Mouse (Mus musculus): ENCODE measurements at regions not wholly inside any gene's neighbourhood (a gene's known extent, or its start where the extent isn't known, plus 50 kb on each side); places are given as distances from the start of the nearest gene placed in this dataset.

DNA sequence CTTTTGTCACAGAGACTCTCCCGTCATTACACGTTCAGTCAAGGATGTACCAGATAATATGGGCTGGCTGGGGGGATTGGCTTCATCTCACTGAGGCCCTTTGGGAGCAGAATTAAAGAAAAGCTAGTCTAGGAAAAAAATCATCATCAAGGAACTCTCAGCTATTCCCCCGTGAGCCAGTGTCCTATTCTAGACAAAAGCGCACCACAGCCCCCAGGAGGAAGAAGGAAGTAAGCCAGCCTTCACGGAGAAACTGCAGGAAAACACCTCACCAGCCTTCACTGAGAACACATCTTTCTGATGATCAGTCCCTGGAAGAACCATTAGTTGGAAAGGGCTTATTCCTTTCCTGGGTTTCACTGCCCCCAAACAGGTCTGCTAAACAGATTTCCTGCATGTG, 154.8 kb upstream of the Dapk1 start:
- 51% methylated on average over 5 of the region's 5 CpGs for WGBS
- H3K4me3 ChIP-seq: no peak overlapping the region
- no peaks in the 10 kb centered on the region for H3K27me3 ChIP-seq
- H3K27ac ChIP-seq: peak overlapping the region; percentile 75; the same call in 1 of the 2 replicates
- H3K9me3 ChIP-seq: no peaks in the 10 kb centered on the region
- peaks cover 26% of the 10 kb centered on the region for H3K4me1 ChIP-seq
- peak; percentile 15; the same call in 1 of the 2 replicates for ATAC-seq (ENCODE audit: low FRiP score, low read depth)
- no peaks in the 10 kb centered on the region for H3K36me3 ChIP-seq
- no peak overlapping the region for H3K9ac ChIP-seq
- H3K4me2 ChIP-seq (replicated peaks): no peak overlapping the region

DNA sequence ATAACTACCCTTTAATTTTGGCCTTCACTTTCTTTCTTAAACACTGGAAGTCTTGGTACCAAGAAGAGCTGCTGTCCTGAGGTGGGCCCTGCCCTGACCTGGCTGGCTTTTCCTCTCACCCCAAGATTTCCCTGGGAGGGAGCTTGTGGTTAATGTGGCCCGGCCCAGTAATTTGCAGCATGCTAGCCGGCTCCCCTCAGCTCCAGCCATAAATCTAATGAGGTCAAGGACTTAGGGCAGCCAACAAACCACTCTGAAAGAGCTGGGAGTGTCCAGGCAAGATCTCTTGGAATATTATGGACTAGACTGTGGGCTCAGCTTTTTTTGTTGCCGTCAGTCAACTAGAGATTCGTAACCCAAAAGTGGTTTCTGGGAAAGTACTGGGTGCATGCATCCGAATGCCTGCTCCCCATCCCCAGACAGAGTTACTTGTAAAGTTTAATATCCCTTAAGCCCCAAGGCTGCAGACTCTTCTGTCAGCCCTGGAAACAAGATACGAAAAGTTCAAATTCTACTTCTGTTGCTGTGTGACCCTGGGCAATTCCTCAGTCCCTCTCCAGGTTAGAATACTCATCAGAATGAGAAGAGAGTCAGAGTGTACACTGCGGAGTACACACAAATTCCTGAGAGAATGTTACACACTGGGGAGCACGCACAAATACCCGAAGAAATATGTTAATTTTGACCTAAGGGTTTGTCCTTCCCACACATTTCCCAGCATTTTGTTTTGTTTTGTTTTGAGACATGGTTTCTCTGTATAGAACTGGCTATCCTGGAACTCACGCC, 150.8 kb upstream of the Dapk1 start:
- ATAC-seq (ENCODE audit: low FRiP score, low read depth): no peak
- Histone ChIP-seq H3K27me3 (no peaks in the 10 kb centered on the region), H3K4me1 (peaks cover 47% of the 10 kb centered on the region), H3K9ac (no peak overlapping the region), H3K4me2 (replicated peaks) (no peak overlapping the region), H3K27ac (peak overlapping the region; percentile 15; the same call in 1 of the 2 replicates), H3K9me3 (no peaks in the 10 kb centered on the region), H3K36me3 (no peaks in the 10 kb centered on the region), H3K4me3 (no peak overlapping the region)
- WGBS: 46% methylated on average over 10 of the region's 10 CpGs

DNA sequence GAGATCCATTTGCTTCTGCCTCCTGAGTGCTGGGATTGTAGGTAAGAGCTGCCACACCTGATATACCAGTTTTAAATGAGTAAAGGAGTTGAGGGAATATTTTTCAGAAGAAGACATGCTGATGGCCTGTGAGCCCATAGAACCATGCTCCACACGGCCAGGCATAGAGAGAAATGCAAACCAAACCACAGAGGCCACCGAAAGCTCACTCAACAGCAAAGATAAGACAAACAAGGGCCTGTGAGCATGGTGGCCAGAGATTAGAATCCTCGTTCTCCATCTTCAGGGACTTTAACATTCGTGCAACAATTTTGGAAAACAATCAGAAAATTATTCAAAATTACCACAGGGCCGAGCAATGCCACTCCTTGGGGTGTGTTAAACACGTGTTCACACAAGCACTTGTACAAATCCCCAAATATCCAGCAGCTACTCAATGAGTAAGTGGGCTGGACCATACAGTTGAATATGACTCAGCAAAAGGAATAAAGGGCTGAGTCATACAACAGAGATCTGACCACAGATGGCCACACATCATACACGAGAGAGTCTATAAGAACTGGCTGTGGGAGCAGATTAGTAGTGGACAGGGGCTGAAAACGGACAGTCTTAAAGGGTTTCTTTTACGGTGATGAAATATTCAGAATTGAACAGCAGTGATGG, 147.8 kb upstream of the Dapk1 start:
- H3K4me3 ChIP-seq: no peak overlapping the region
- H3K4me1 ChIP-seq: peaks cover 45% of the 10 kb centered on the region
- no peak overlapping the region for H3K9ac ChIP-seq
- H3K9me3 ChIP-seq: no peaks in the 10 kb centered on the region
- H3K4me2 ChIP-seq (replicated peaks): no peak overlapping the region
- WGBS: 84% methylated on average over 9 of the region's 9 CpGs
- peak; percentile 22; the same call in 1 of the 2 replicates for ATAC-seq (ENCODE audit: low FRiP score, low read depth)
- H3K27ac ChIP-seq: peak overlapping the region; percentile 92
- no peaks in the 10 kb centered on the region for H3K36me3 ChIP-seq
- H3K27me3 ChIP-seq: no peaks in the 10 kb centered on the region

DNA sequence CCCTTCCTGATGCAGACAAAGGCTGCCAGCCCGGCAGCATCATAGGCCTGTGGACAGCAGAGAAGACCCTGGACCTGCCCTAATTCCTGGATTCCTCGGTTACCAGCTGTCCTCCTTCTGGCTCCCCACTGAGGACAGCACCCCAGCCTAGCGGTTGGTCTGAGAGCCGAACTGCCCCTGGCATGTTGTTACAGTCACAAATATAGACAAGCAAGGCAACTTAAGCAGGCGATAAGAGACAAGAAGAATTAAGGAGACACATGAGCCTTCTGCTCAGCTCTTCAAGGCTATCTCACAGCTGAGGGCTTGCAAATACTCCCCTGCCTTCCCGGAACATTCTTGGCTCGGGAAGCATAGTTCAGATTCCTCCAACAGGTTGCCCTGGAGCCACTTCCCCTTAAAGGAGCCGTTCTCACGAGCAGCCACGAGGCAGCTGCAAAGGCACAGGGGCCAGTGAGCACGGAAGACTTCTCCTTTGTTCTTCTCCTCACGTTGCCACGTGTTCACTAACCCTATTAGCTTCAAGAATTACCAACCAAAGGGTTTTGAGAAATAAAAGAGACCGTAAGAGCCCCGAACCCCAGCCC, 146.6 kb upstream of the Dapk1 start:
- H3K27me3 ChIP-seq: no peaks in the 10 kb centered on the region
- peak; percentile 49 for ATAC-seq (ENCODE audit: low FRiP score, low read depth)
- no peaks in the 10 kb centered on the region for H3K9me3 ChIP-seq
- peak overlapping the region; percentile 46 for H3K4me2 ChIP-seq (replicated peaks)
- 15% methylated on average over 15 of the region's 15 CpGs for WGBS
- peaks cover 45% of the 10 kb centered on the region for H3K4me1 ChIP-seq
- peak overlapping the region; percentile 31 for H3K9ac ChIP-seq
- H3K36me3 ChIP-seq: no peaks in the 10 kb centered on the region
- peak overlapping the region; percentile 7; the same call in 1 of the 2 replicates for H3K4me3 ChIP-seq
- peak overlapping the region; percentile 92 for H3K27ac ChIP-seq

- Histone ChIP-seq H3K9me3 (no peaks in the 10 kb centered on the region), H3K4me3 (no peak overlapping the region), H3K27ac (peak overlapping the region; percentile 92; the same call in 1 of the 2 replicates), H3K27me3 (no peaks in the 10 kb centered on the region), H3K9ac (no peak overlapping the region), H3K4me2 (replicated peaks) (peak overlapping the region; percentile 46; the same call in 1 of the 2 replicates), H3K36me3 (no peaks in the 10 kb centered on the region), H3K4me1 (peaks cover 47% of the 10 kb centered on the region)
- ATAC-seq (ENCODE audit: low FRiP score, low read depth): no peak
- 32% methylated on average over 10 of the region's 10 CpGs for WGBS
These were observed 145.7 kb upstream of the Dapk1 start for GRCm38 (mm10) chr13:60455863-60456551.

DNA sequence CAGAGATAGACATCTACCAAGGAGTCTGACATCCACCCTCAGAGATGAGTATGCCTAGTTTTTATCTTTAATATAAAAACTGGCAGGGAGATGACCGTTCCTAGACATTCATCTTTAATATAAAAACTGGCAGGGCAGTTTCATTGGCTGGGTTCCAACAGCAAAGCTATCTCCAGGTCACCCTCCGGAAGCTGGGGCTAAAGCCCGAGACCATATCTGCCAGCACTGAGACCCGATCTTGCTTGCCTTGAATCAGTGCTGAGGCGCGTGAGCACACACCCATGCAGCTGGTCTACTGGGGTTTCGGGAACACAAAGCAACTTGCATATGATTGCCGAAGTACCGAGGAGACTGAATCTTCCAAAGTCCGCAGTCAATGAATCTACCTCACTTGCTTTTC, 144.5 kb upstream of the Dapk1 start:
- no peaks in the 10 kb centered on the region for H3K36me3 ChIP-seq
- H3K4me3 ChIP-seq: no peak overlapping the region
- H3K27me3 ChIP-seq: no peaks in the 10 kb centered on the region
- peaks cover 41% of the 10 kb centered on the region for H3K4me1 ChIP-seq
- no peak overlapping the region for H3K9ac ChIP-seq
- ATAC-seq (ENCODE audit: low FRiP score, low read depth): no peak
- no peak overlapping the region for H3K4me2 ChIP-seq (replicated peaks)
- H3K27ac ChIP-seq: no peak overlapping the region
- H3K9me3 ChIP-seq: no peaks in the 10 kb centered on the region
- 90% methylated on average over 10 of the region's 10 CpGs for WGBS

GRCm38 (mm10) chr13:60459002-60459401, 142.7 kb upstream of the Dapk1 start:
- H3K9ac ChIP-seq: no peak overlapping the region
- H3K27me3 ChIP-seq: no peaks in the 10 kb centered on the region
- H3K4me2 ChIP-seq (replicated peaks): no peak overlapping the region
- 81% methylated on average over 5 of the region's 5 CpGs for WGBS
- peaks cover 37% of the 10 kb centered on the region for H3K4me1 ChIP-seq
- H3K9me3 ChIP-seq: no peaks in the 10 kb centered on the region
- no peak overlapping the region for H3K4me3 ChIP-seq
- no peak for ATAC-seq (ENCODE audit: low FRiP score, low read depth)
- H3K27ac ChIP-seq: no peak overlapping the region
- no peaks in the 10 kb centered on the region for H3K36me3 ChIP-seq

DNA sequence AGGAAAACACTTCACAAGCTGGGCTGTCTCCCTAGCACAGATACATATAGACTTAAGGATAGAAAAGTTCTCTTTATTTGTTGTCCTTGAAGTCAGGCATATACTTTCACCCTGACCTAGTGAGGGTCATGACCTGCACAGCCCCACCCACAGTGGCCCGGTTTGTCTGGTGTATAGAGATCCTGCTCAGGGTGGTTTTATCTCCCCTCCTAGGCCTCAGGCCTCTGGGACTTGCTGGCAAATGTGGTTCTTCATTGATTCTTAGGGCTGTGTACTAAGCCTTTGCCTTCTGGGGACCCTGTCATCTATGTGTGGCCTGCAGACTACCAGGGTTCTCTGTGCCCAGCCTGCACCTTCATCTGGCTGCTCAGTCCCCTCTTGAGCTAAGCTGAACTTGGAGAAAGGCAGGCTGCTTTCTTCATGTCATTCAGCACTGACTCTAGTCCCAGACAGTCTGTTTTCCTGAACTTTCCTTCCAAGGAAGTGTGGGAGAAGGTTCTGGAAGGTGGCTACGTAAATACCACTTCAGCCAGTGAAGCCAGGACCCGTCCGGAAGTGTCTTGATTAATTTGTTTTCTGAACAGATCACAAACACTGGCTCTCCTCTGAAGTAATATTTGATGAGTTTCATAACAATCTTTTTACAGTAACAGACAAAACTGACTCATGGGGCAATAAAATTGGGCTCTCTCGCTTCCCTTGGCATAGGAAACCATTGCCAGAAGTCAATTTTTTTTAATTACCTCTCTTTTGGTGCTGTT, 135.0 kb upstream of the Dapk1 start:
- ATAC-seq (ENCODE audit: low FRiP score, low read depth): no peak
- Histone ChIP-seq H3K9me3 (no peaks in the 10 kb centered on the region), H3K9ac (no peak overlapping the region), H3K4me1 (peaks cover 31% of the 10 kb centered on the region), H3K27ac (peak overlapping the region; percentile 49; the same call in 1 of the 2 replicates), H3K27me3 (no peaks in the 10 kb centered on the region), H3K36me3 (no peaks in the 10 kb centered on the region), H3K4me2 (replicated peaks) (no peak overlapping the region), H3K4me3 (no peak overlapping the region)
- WGBS: 70% methylated on average over 5 of the region's 5 CpGs

GRCm38 (mm10) chr13:60467821-60468579, 133.7 kb upstream of the Dapk1 start:
- Histone ChIP-seq H3K4me2 (replicated peaks) (no peak overlapping the region; the same call in 1 of the 2 replicates), H3K9me3 (no peaks in the 10 kb centered on the region), H3K4me3 (no peak overlapping the region), H3K4me1 (peaks cover 31% of the 10 kb centered on the region), H3K9ac (no peak overlapping the region; the same call in 1 of the 2 replicates), H3K36me3 (no peaks in the 10 kb centered on the region), H3K27ac (peak overlapping the region; percentile 65; the same call in 1 of the 2 replicates), H3K27me3 (no peaks in the 10 kb centered on the region)
- no peak for ATAC-seq (ENCODE audit: low FRiP score, low read depth)
- 13% methylated on average over 11 of the region's 11 CpGs for WGBS

- H3K36me3 ChIP-seq: no peaks in the 10 kb centered on the region
- no peak for ATAC-seq (ENCODE audit: low FRiP score, low read depth)
- H3K9me3 ChIP-seq: no peaks in the 10 kb centered on the region
- H3K27ac ChIP-seq: no peak overlapping the region
- WGBS: 61% methylated on average over 17 of the region's 17 CpGs
- H3K9ac ChIP-seq: no peak overlapping the region
- peaks cover 23% of the 10 kb centered on the region for H3K4me1 ChIP-seq
- no peaks in the 10 kb centered on the region for H3K27me3 ChIP-seq
- H3K4me2 ChIP-seq (replicated peaks): no peak overlapping the region
- no peak overlapping the region for H3K4me3 ChIP-seq
These were observed 131.0 kb upstream of the Dapk1 start for GRCm38 (mm10) chr13:60470426-60471398.

Measured in limb, embryonic 13.5 days (tissue).